ENCODE assay signal across 26 mouse cellular contexts in the genomic region with DNA sequence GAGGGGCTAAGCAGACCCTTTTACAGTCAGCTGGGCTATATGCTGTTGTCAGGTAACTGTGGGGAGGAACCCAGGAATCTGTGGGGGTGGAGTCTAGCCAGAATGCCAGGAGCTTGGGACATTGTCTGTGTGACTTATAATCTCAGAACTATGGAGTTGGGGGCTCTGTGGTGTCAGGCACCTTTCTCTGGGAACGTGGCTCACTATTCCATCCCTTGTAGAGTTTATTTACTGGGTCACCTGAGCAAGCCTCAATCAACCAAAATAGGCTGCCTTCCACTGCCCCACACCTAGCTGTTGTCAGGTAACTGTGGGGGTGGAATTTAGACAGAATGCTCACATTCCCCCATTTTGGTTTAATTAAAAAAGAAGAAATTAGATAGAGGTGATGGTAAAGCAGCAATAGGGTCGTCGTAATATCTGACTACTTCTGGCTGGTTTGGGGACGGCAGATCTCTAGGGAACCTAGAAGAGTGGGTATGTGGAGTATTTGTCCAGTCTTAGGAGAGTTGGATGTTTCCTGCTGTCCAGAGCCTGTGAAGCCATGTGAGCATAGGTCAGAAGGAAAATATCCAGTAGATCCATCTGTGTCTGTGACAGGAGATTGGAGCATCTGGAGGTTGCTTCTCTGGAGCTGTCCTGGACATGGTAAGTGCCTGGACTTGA. TPM values are rescaled to one million over a fixed set of nuclear protein-coding genes. Genes with fewer than 3 reads are reported as not detected.
A peak's percentile ranks its signal among the peaks of the same experiment; 100 is the strongest.
DNase-seq lines count a peak whose midpoint lies in the region; ATAC-seq and TF ChIP-seq lines count a peak whose summit lies in the region.
"Had no signal": no experiment of that assay in that cellular context is flagged by ENCODE, and none has a peak within 500 bp of the region (broad histone marks: within the 10 kb centered on the region; RNA-seq: fewer than 3 reads in every experiment).

No protein-coding gene starts in this region.

- H3K4me3 ChIP-seq in forebrain, embryonic 11.5 days (ENCODE audit: low read depth, low read length) = no peak overlapping the region
- H3K4me3 ChIP-seq in forebrain, embryonic 15.5 days = no peak overlapping the region
- no peak overlapping the region for H3K4me3 ChIP-seq in hindbrain, embryonic 13.5 days
- no peak overlapping the region for H3K4me3 ChIP-seq in hindbrain, embryonic 11.5 days (ENCODE audit: low read depth, low read length)
- H3K4me3 ChIP-seq in midbrain, embryonic 11.5 days (ENCODE audit: low read depth, low read length) = no peak overlapping the region
- no peak overlapping the region for H3K4me3 ChIP-seq in midbrain, postnatal 0 days (ENCODE audit: low read depth, low read length)
- H3K4me3 ChIP-seq in limb, embryonic 11.5 days (ENCODE audit: low read depth, low read length) = no peak overlapping the region
- H3K4me3 ChIP-seq: embryonic facial prominence, embryonic 10.5 days; heart, embryonic 12.5 days; left cerebral cortex, adult 2 months; neural tube, embryonic 12.5 days had no signal

- peaks cover 52% of the 10 kb centered on the region for H3K9me3 ChIP-seq in forebrain, embryonic 11.5 days (ENCODE audit: control insufficient read depth, low read length)
- peaks cover 58% of the 10 kb centered on the region for H3K9me3 ChIP-seq in forebrain, embryonic 15.5 days
- peaks cover 73% of the 10 kb centered on the region for H3K9me3 ChIP-seq in hindbrain, embryonic 13.5 days
- peaks cover 42% of the 10 kb centered on the region for H3K9me3 ChIP-seq in hindbrain, embryonic 11.5 days (ENCODE audit: control insufficient read depth, low read length)
- peaks cover 52% of the 10 kb centered on the region for H3K9me3 ChIP-seq in midbrain, embryonic 11.5 days (ENCODE audit: control insufficient read depth, low read length)
- H3K9me3 ChIP-seq in midbrain, postnatal 0 days (ENCODE audit: low read length) = peaks cover 64% of the 10 kb centered on the region
- H3K9me3 ChIP-seq in limb, embryonic 11.5 days (ENCODE audit: control insufficient read depth, low read length) = peaks cover 37% of the 10 kb centered on the region

- ATAC-seq in forebrain, embryonic 11.5 days (replicated peaks; ENCODE audit: low FRiP score) = no peak
- ATAC-seq in forebrain, embryonic 15.5 days (replicated peaks) = no peak
- 0 out of 2 replicates have a peak, but pooled peaks have one; percentile 5 for ATAC-seq in hindbrain, embryonic 13.5 days (ENCODE audit: low FRiP score)
- ATAC-seq in hindbrain, embryonic 11.5 days (ENCODE audit: low FRiP score) = no peak
- ATAC-seq in midbrain, embryonic 11.5 days (ENCODE audit: low FRiP score) = no peak; the same call in 1 of the 2 replicates
- no peak; the same call in 1 of the 2 replicates for ATAC-seq in midbrain, postnatal 0 days (ENCODE audit: low FRiP score)
- no peak for ATAC-seq in limb, embryonic 11.5 days (ENCODE audit: insufficient number of reproducible peaks, low FRiP score, low TSS enrichment, low read depth)
- ATAC-seq in monocyte, adult 5-6 weeks (replicated peaks; ENCODE audit: insufficient number of reproducible peaks, low FRiP score, low TSS enrichment, poor library complexity, severe bottlenecking) = no peak
- ATAC-seq: activated CD4-positive, CD25-positive, alpha-beta regulatory T cell, adult 4 months had no signal

- TF ChIP-seq CTCF in midbrain, postnatal 0 days (IDR thresholded peaks at IDR 0.05) = no peak

- H3K27me3 ChIP-seq in forebrain, embryonic 11.5 days (ENCODE audit: control insufficient read depth, insufficient read depth, low read length) = no peaks in the 10 kb centered on the region
- H3K27me3 ChIP-seq in forebrain, embryonic 15.5 days = no peaks in the 10 kb centered on the region
- H3K27me3 ChIP-seq in hindbrain, embryonic 13.5 days = no peaks in the 10 kb centered on the region
- no peaks in the 10 kb centered on the region for H3K27me3 ChIP-seq in hindbrain, embryonic 11.5 days (ENCODE audit: control insufficient read depth, insufficient read depth, low read length)
- no peaks in the 10 kb centered on the region for H3K27me3 ChIP-seq in midbrain, embryonic 11.5 days (ENCODE audit: control insufficient read depth, insufficient read depth, low read length)
- no peaks in the 10 kb centered on the region for H3K27me3 ChIP-seq in midbrain, postnatal 0 days (ENCODE audit: insufficient read depth, low read length)
- no peaks in the 10 kb centered on the region for H3K27me3 ChIP-seq in limb, embryonic 11.5 days (ENCODE audit: control insufficient read depth, insufficient read depth, low read length)
- H3K27me3 ChIP-seq: heart, embryonic 12.5 days; neural tube, embryonic 12.5 days had no signal

- no peaks in the 10 kb centered on the region for H3K36me3 ChIP-seq in forebrain, embryonic 11.5 days (ENCODE audit: control insufficient read depth, insufficient read depth, low read length)
- H3K36me3 ChIP-seq in forebrain, embryonic 15.5 days = no peaks in the 10 kb centered on the region
- H3K36me3 ChIP-seq in hindbrain, embryonic 13.5 days = peaks cover 18% of the 10 kb centered on the region
- H3K36me3 ChIP-seq in hindbrain, embryonic 11.5 days (ENCODE audit: control insufficient read depth, insufficient read depth, low read length) = peaks cover 5% of the 10 kb centered on the region; the same call in 1 of the 2 replicates
- H3K36me3 ChIP-seq in midbrain, embryonic 11.5 days (ENCODE audit: control insufficient read depth, insufficient read depth, low read length) = peaks cover 2% of the 10 kb centered on the region; the same call in 1 of the 2 replicates
- H3K36me3 ChIP-seq in midbrain, postnatal 0 days (ENCODE audit: insufficient read depth, low read length) = no peaks in the 10 kb centered on the region
- no peaks in the 10 kb centered on the region for H3K36me3 ChIP-seq in limb, embryonic 11.5 days (ENCODE audit: control insufficient read depth, insufficient read depth, low read length)

- no peak overlapping the region for H3K9ac ChIP-seq in forebrain, embryonic 11.5 days (ENCODE audit: low read length)
- no peak overlapping the region for H3K9ac ChIP-seq in forebrain, embryonic 15.5 days (replicated peaks)
- no peak overlapping the region for H3K9ac ChIP-seq in hindbrain, embryonic 13.5 days
- H3K9ac ChIP-seq in hindbrain, embryonic 11.5 days (ENCODE audit: low read depth, low read length) = no peak overlapping the region
- H3K9ac ChIP-seq in midbrain, embryonic 11.5 days (ENCODE audit: low read length) = no peak overlapping the region
- no peak overlapping the region for H3K9ac ChIP-seq in midbrain, postnatal 0 days (replicated peaks; ENCODE audit: low read length, poor library complexity, severe bottlenecking)
- H3K9ac ChIP-seq in limb, embryonic 11.5 days (ENCODE audit: low read length) = no peak overlapping the region
- H3K9ac ChIP-seq: heart, embryonic 12.5 days; liver, embryonic 14.5 days; neural tube, embryonic 12.5 days had no signal

- DNase-seq in forebrain, embryonic 11.5 days (ENCODE audit: low spot score) = peak; percentile 47
- DNase-seq in hindbrain, embryonic 11.5 days (ENCODE audit: low spot score) = no peak
- DNase-seq in midbrain, embryonic 11.5 days (ENCODE audit: low spot score, missing footprints) = peak; percentile 75
- no peak for DNase-seq in midbrain, postnatal 0 days (ENCODE audit: low spot score)
- DNase-seq in limb, embryonic 11.5 days (ENCODE audit: low spot score) = peak; percentile 20
- DNase-seq: adrenal gland, adult 8-10 months; cerebellum, adult 11-12 months; heart, postnatal 14 days; kidney, adult 2 months; lung, postnatal 4 days; retina, postnatal 1 day; right cerebral cortex, postnatal 25 days; spleen, adult 18-20 months had no signal

- 76% methylated on average over 4 of the region's 4 CpGs for WGBS in forebrain, embryonic 11.5 days
- 69% methylated on average over 4 of the region's 4 CpGs for WGBS in forebrain, embryonic 15.5 days
- 73% methylated on average over 4 of the region's 4 CpGs for WGBS in hindbrain, embryonic 13.5 days
- WGBS in hindbrain, embryonic 11.5 days = 75% methylated on average over 4 of the region's 4 CpGs
- 72% methylated on average over 4 of the region's 4 CpGs for WGBS in midbrain, embryonic 11.5 days
- 74% methylated on average over 4 of the region's 4 CpGs for WGBS in midbrain, postnatal 0 days
- WGBS in limb, embryonic 11.5 days = 76% methylated on average over 4 of the region's 4 CpGs

- no peaks in the 10 kb centered on the region for H3K4me1 ChIP-seq in forebrain, embryonic 11.5 days (replicated peaks; ENCODE audit: control insufficient read depth, insufficient read depth, low read length)
- H3K4me1 ChIP-seq in forebrain, embryonic 15.5 days = no peaks in the 10 kb centered on the region
- H3K4me1 ChIP-seq in hindbrain, embryonic 13.5 days (replicated peaks) = no peaks in the 10 kb centered on the region
- H3K4me1 ChIP-seq in hindbrain, embryonic 11.5 days (replicated peaks; ENCODE audit: control insufficient read depth, insufficient read depth, low read length) = no peaks in the 10 kb centered on the region
- H3K4me1 ChIP-seq in midbrain, embryonic 11.5 days (ENCODE audit: control insufficient read depth, insufficient read depth, low read length) = no peaks in the 10 kb centered on the region
- no peaks in the 10 kb centered on the region for H3K4me1 ChIP-seq in midbrain, postnatal 0 days (ENCODE audit: insufficient read depth, low read length)
- no peaks in the 10 kb centered on the region for H3K4me1 ChIP-seq in limb, embryonic 11.5 days (ENCODE audit: control insufficient read depth, insufficient read depth, low read length)
- H3K4me1 ChIP-seq: embryonic facial prominence, embryonic 10.5 days; heart, embryonic 12.5 days; neural tube, embryonic 12.5 days had no signal

- H3K4me2 ChIP-seq in forebrain, embryonic 11.5 days (ENCODE audit: low read depth, low read length, severe bottlenecking) = no peak overlapping the region
- H3K4me2 ChIP-seq in forebrain, embryonic 15.5 days (replicated peaks) = no peak overlapping the region
- no peak overlapping the region for H3K4me2 ChIP-seq in hindbrain, embryonic 13.5 days
- no peak overlapping the region for H3K4me2 ChIP-seq in hindbrain, embryonic 11.5 days (replicated peaks; ENCODE audit: low read depth, low read length)
- no peak overlapping the region for H3K4me2 ChIP-seq in midbrain, embryonic 11.5 days
- H3K4me2 ChIP-seq in midbrain, postnatal 0 days (ENCODE audit: low read depth, low read length, poor library complexity, severe bottlenecking) = no peak overlapping the region
- no peak overlapping the region for H3K4me2 ChIP-seq in limb, embryonic 11.5 days (ENCODE audit: low read depth, severe bottlenecking)
- H3K4me2 ChIP-seq: heart, embryonic 12.5 days; neural tube, embryonic 12.5 days had no signal

- no peak overlapping the region for H3K27ac ChIP-seq in forebrain, embryonic 11.5 days (ENCODE audit: low read depth, low read length)
- no peak overlapping the region for H3K27ac ChIP-seq in forebrain, embryonic 15.5 days (replicated peaks)
- H3K27ac ChIP-seq in hindbrain, embryonic 13.5 days = no peak overlapping the region
- H3K27ac ChIP-seq in hindbrain, embryonic 11.5 days (ENCODE audit: low read depth, low read length) = no peak overlapping the region
- H3K27ac ChIP-seq in midbrain, embryonic 11.5 days (ENCODE audit: low read depth, low read length) = no peak overlapping the region
- no peak overlapping the region for H3K27ac ChIP-seq in midbrain, postnatal 0 days (ENCODE audit: low read depth, low read length)
- H3K27ac ChIP-seq in limb, embryonic 11.5 days (replicated peaks; ENCODE audit: low read depth, low read length) = no peak overlapping the region
- H3K27ac ChIP-seq: embryonic facial prominence, embryonic 10.5 days; kidney, postnatal 0 days; left cerebral cortex, adult 2 months; liver, embryonic 14.5 days; neural tube, embryonic 12.5 days had no signal

RNA-seq across cellular contexts. Expression of a gene that starts 7.4 kb away (rescaled TPM):
- 3.3 and 4.0 TPM in 2 replicates for polyA plus RNA-seq in forebrain, embryonic 11.5 days (2014; fragmentation: Nextera tagmentation; extraction: Ambion mirVana)
- 1.1 and 1.6 TPM in 2 replicates for polyA plus RNA-seq in forebrain, embryonic 15.5 days (2015; fragmentation: Nextera tagmentation; extraction: Ambion mirVana)
- polyA plus RNA-seq in hindbrain, embryonic 13.5 days (2015; fragmentation: Nextera tagmentation; extraction: Ambion mirVana) = 2.4 and 2.6 TPM in 2 replicates
- 3.6 and 3.9 TPM in 2 replicates for polyA plus RNA-seq in hindbrain, embryonic 11.5 days (2014; fragmentation: Nextera tagmentation; extraction: Ambion mirVana)
- polyA plus RNA-seq in midbrain, embryonic 11.5 days (2014; fragmentation: Nextera tagmentation; extraction: Ambion mirVana) = 2.8 and 3.4 TPM in 2 replicates
- total RNA-seq in midbrain, postnatal 0 days (2014; rRNA removed) = 2.8 and 5.2 TPM in 2 replicates
- 0.73 and 1.3 TPM in 2 replicates for polyA plus RNA-seq in midbrain, postnatal 0 days (2015; fragmentation: Nextera tagmentation; extraction: Ambion mirVana)
- 5.6 TPM in 2 replicates for polyA plus RNA-seq in limb, embryonic 11.5 days (2014; fragmentation: Nextera tagmentation; extraction: Ambion mirVana)
- 12.4 to 17.4 TPM (median 13.2 TPM) in 3 replicates for total RNA-seq in monocyte, adult 5-6 weeks (2017)

RNA-seq across cellular contexts. Expression of a gene that starts 45.6 kb away (rescaled TPM):
- polyA plus RNA-seq in forebrain, embryonic 11.5 days (2014; fragmentation: Nextera tagmentation; extraction: Ambion mirVana) = not detected in 2 replicates
- polyA plus RNA-seq in forebrain, embryonic 15.5 days (2015; fragmentation: Nextera tagmentation; extraction: Ambion mirVana) = 0.06 TPM in 1 of 2 replicates, not detected in the other
- 0.13 TPM in 2 replicates for polyA plus RNA-seq in hindbrain, embryonic 13.5 days (2015; fragmentation: Nextera tagmentation; extraction: Ambion mirVana)
- polyA plus RNA-seq in hindbrain, embryonic 11.5 days (2014; fragmentation: Nextera tagmentation; extraction: Ambion mirVana) = 0.19 TPM in 1 of 2 replicates, not detected in the other
- not detected in 2 replicates for polyA plus RNA-seq in midbrain, embryonic 11.5 days (2014; fragmentation: Nextera tagmentation; extraction: Ambion mirVana)
- total RNA-seq in midbrain, postnatal 0 days (2014; rRNA removed) = 0.11 TPM in 1 of 2 replicates, not detected in the other
- polyA plus RNA-seq in midbrain, postnatal 0 days (2015; fragmentation: Nextera tagmentation; extraction: Ambion mirVana) = 0.10 and 0.16 TPM in 2 replicates
- 0.05 TPM in 1 of 2 replicates, not detected in the other for polyA plus RNA-seq in limb, embryonic 11.5 days (2014; fragmentation: Nextera tagmentation; extraction: Ambion mirVana)
- total RNA-seq in monocyte, adult 5-6 weeks (2017) = not detected in 3 replicates
- total RNA-seq: left cerebral cortex, adult 2 months; megakaryocyte-erythroid progenitor cell, adult 5-6 weeks had no signal
- polyA plus RNA-seq: heart, embryonic 12.5 days; kidney, adult 2 months; large intestine, adult 2 months; lung, embryonic 16.5 days had no signal

Comparison
In these comparisons a context has a peak if more than half of its experiments do, and no peak if none do; other contexts are left out.
1. DNase-seq: peak in forebrain, embryonic 11.5 days (single experiment), midbrain, embryonic 11.5 days (single experiment) and limb, embryonic 11.5 days (single experiment); none in hindbrain, embryonic 11.5 days (single experiment) and midbrain, postnatal 0 days (single experiment).